Mouse (Mus musculus): ENCODE measurements around the gene Lpcat2. TPM values are rescaled to one million over a fixed set of nuclear protein-coding genes. Genes with fewer than 3 reads are reported as not detected.
A peak's percentile ranks its signal among the peaks of the same experiment; 100 is the strongest.

Lpcat2 gene
- 1.0 and 1.5 TPM in 2 replicates for polyA plus RNA-seq (2012; rRNA removed)

GRCm38 (mm10) chr8:92855171-92855894 lies at the start of gene Lpcat2:
Gene Lpcat2, plus strand, starts transcription at chr8:92855339.
- no peaks in the 10 kb centered on the region for H3K4me1 ChIP-seq (ENCODE audit: control insufficient read depth, insufficient read depth, low read length)
- H3K27me3 ChIP-seq (replicated peaks; ENCODE audit: control insufficient read depth, insufficient read depth, low read length): no peaks in the 10 kb centered on the region
- TF ChIP-seq CTCF (conservative IDR thresholded peaks at IDR 0.05; ENCODE audit: insufficient read depth, insufficient read length, low read depth, low read length) (no peak), POLR2A (IDR thresholded peaks at IDR 0.05; ENCODE audit: low read depth, low read length) (no peak)
- no peaks in the 10 kb centered on the region for H3K36me3 ChIP-seq (ENCODE audit: control insufficient read depth, insufficient read depth, low read length)
- H3K27ac ChIP-seq (ENCODE audit: insufficient read depth, low read depth, low read length): no peak within 1 kb of the TSS
- H3K4me3 ChIP-seq (ENCODE audit: insufficient read depth, low read depth, low read length): peak within 1 kb of the TSS; percentile 46
- 2% methylated on average over 50 of the region's 50 CpGs for WGBS
- peak; percentile 71 for DNase-seq

- Histone ChIP-seq H3K27ac (ENCODE audit: insufficient read depth, low read depth, low read length) (no peak overlapping the region), H3K4me1 (ENCODE audit: control insufficient read depth, insufficient read depth, low read length) (no peaks in the 10 kb centered on the region), H3K4me3 (ENCODE audit: insufficient read depth, low read depth, low read length) (no peak overlapping the region), H3K27me3 (replicated peaks; ENCODE audit: control insufficient read depth, insufficient read depth, low read length) (no peaks in the 10 kb centered on the region), H3K36me3 (ENCODE audit: control insufficient read depth, insufficient read depth, low read length) (no peaks in the 10 kb centered on the region)
- 92% methylated on average over 2 of the region's 2 CpGs for WGBS
- no peak for TF ChIP-seq CTCF (conservative IDR thresholded peaks at IDR 0.05; ENCODE audit: insufficient read depth, insufficient read length, low read depth, low read length)
- DNase-seq: no peak
Measured at GRCm38 (mm10) chr8:92812773-92813172, 42.4 kb upstream of the Lpcat2 start.

GRCm38 (mm10) chr8:92815661-92816060 lies 39.5 kb upstream of the Lpcat2 start:
- Histone ChIP-seq H3K4me3 (ENCODE audit: insufficient read depth, low read depth, low read length) (no peak overlapping the region), H3K36me3 (ENCODE audit: control insufficient read depth, insufficient read depth, low read length) (no peaks in the 10 kb centered on the region), H3K27ac (ENCODE audit: insufficient read depth, low read depth, low read length) (no peak overlapping the region), H3K27me3 (replicated peaks; ENCODE audit: control insufficient read depth, insufficient read depth, low read length) (no peaks in the 10 kb centered on the region), H3K4me1 (ENCODE audit: control insufficient read depth, insufficient read depth, low read length) (no peaks in the 10 kb centered on the region)
- no peak for TF ChIP-seq POLR2A (IDR thresholded peaks at IDR 0.05; ENCODE audit: low read depth, low read length)
- no peak for TF ChIP-seq CTCF (conservative IDR thresholded peaks at IDR 0.05; ENCODE audit: insufficient read depth, insufficient read length, low read depth, low read length)
- no peak for DNase-seq
- 79% methylated on average over 5 of the region's 5 CpGs for WGBS

DNA sequence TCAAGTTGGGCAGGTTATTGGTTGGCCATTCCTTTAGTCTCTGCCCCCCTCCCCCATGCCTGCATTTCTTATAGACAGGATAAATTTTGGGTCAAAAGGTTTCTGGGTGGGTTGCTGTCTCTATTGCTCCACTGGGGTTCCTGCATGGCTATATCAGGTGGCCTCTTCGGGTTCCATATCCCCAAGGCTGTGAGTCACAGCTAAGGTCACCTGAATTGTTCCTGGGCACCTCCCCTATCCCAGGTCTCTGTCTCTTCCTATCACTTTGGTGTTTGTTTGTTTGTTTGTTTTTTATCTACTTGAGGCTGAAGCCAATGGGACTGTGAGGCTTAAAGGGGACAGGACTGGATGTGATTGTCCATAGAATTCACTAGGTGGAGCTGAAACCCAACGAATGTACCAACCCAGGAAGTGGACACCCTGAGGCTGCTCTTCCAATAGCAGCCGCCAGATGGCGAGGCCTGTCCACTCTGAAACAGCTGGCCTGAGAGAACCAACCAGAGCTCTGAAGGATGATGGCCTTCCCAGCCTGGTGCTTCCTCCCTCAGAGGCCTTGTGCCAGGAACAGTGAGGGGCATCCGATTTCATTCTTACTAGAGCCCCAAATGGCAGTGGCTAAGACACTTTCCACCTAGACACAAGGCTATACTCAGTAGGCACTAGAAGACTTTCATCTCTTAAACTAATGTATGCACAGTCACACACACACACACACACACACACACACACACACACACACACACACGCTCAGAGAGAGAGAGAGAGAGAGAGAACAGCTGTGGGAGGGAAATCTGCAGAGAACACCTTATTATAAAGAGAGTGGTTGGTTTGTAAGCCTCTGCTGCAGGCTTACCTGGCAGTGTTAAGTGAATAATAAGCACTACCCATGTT lies 37.0 kb upstream of the Lpcat2 start:
- H3K4me3 ChIP-seq (ENCODE audit: insufficient read depth, low read depth, low read length): no peak overlapping the region
- no peaks in the 10 kb centered on the region for H3K27me3 ChIP-seq (replicated peaks; ENCODE audit: control insufficient read depth, insufficient read depth, low read length)
- 24% methylated on average over 6 of the region's 6 CpGs for WGBS
- TF ChIP-seq CTCF (conservative IDR thresholded peaks at IDR 0.05; ENCODE audit: insufficient read depth, insufficient read length, low read depth, low read length) (peak; percentile 100), POLR2A (IDR thresholded peaks at IDR 0.05; ENCODE audit: low read depth, low read length) (no peak)
- no peak overlapping the region for H3K27ac ChIP-seq (ENCODE audit: insufficient read depth, low read depth, low read length)
- no peaks in the 10 kb centered on the region for H3K36me3 ChIP-seq (ENCODE audit: control insufficient read depth, insufficient read depth, low read length)
- peak; percentile 89 for DNase-seq
- H3K4me1 ChIP-seq (ENCODE audit: control insufficient read depth, insufficient read depth, low read length): no peaks in the 10 kb centered on the region

GRCm38 (mm10) chr8:92821151-92821550 lies 34.0 kb upstream of the Lpcat2 start:
- DNase-seq: no peak
- Histone ChIP-seq H3K27ac (ENCODE audit: insufficient read depth, low read depth, low read length) (no peak overlapping the region), H3K4me1 (ENCODE audit: control insufficient read depth, insufficient read depth, low read length) (no peaks in the 10 kb centered on the region), H3K27me3 (replicated peaks; ENCODE audit: control insufficient read depth, insufficient read depth, low read length) (no peaks in the 10 kb centered on the region), H3K4me3 (ENCODE audit: insufficient read depth, low read depth, low read length) (no peak overlapping the region), H3K36me3 (ENCODE audit: control insufficient read depth, insufficient read depth, low read length) (no peaks in the 10 kb centered on the region)
- TF ChIP-seq CTCF (conservative IDR thresholded peaks at IDR 0.05; ENCODE audit: insufficient read depth, insufficient read length, low read depth, low read length) (no peak), POLR2A (IDR thresholded peaks at IDR 0.05; ENCODE audit: low read depth, low read length) (no peak)

- TF ChIP-seq CTCF (conservative IDR thresholded peaks at IDR 0.05; ENCODE audit: insufficient read depth, insufficient read length, low read depth, low read length) (no peak), POLR2A (IDR thresholded peaks at IDR 0.05; ENCODE audit: low read depth, low read length) (no peak)
- H3K36me3 ChIP-seq (ENCODE audit: control insufficient read depth, insufficient read depth, low read length): no peaks in the 10 kb centered on the region
- no peaks in the 10 kb centered on the region for H3K27me3 ChIP-seq (replicated peaks; ENCODE audit: control insufficient read depth, insufficient read depth, low read length)
- H3K4me3 ChIP-seq (ENCODE audit: insufficient read depth, low read depth, low read length): no peak overlapping the region
- no peak overlapping the region for H3K27ac ChIP-seq (ENCODE audit: insufficient read depth, low read depth, low read length)
- WGBS: 68% methylated on average over 5 of the region's 5 CpGs
- no peak for DNase-seq
- H3K4me1 ChIP-seq (ENCODE audit: control insufficient read depth, insufficient read depth, low read length): no peaks in the 10 kb centered on the region
Measured at GRCm38 (mm10) chr8:92822386-92822785, 32.8 kb upstream of the Lpcat2 start.

GRCm38 (mm10) chr8:92825991-92826390 lies 29.1 kb upstream of the Lpcat2 start:
- 81% methylated on average over 4 of the region's 4 CpGs for WGBS
- no peak overlapping the region for H3K27ac ChIP-seq (ENCODE audit: insufficient read depth, low read depth, low read length)
- no peaks in the 10 kb centered on the region for H3K36me3 ChIP-seq (ENCODE audit: control insufficient read depth, insufficient read depth, low read length)
- H3K27me3 ChIP-seq (replicated peaks; ENCODE audit: control insufficient read depth, insufficient read depth, low read length): no peaks in the 10 kb centered on the region
- H3K4me3 ChIP-seq (ENCODE audit: insufficient read depth, low read depth, low read length): no peak overlapping the region
- H3K4me1 ChIP-seq (ENCODE audit: control insufficient read depth, insufficient read depth, low read length): no peaks in the 10 kb centered on the region
- DNase-seq: no peak
- TF ChIP-seq CTCF (conservative IDR thresholded peaks at IDR 0.05; ENCODE audit: insufficient read depth, insufficient read length, low read depth, low read length) (no peak), POLR2A (IDR thresholded peaks at IDR 0.05; ENCODE audit: low read depth, low read length) (no peak)

Measured in kidney, adult 2 months (tissue).